Mouse (Mus musculus) 3134 (cell line): ENCODE results near the gene Prm2.
"Not testable (repeated sequence)": the region's sequence is repeated elsewhere in the genome, so short reads cannot be mapped to it uniquely, and the experiment has no call there.

ENCODE experiments used
- DNase-seq: peaks from one replicate; pipeline ENCODE4 v3.0.0-alpha.2; 2011; ENCODE audit warnings: low spot score; ENCODE audit not compliant: insufficient read length; ENCODE audit errors: extremely low read depth

Gene Prm2

DNA sequence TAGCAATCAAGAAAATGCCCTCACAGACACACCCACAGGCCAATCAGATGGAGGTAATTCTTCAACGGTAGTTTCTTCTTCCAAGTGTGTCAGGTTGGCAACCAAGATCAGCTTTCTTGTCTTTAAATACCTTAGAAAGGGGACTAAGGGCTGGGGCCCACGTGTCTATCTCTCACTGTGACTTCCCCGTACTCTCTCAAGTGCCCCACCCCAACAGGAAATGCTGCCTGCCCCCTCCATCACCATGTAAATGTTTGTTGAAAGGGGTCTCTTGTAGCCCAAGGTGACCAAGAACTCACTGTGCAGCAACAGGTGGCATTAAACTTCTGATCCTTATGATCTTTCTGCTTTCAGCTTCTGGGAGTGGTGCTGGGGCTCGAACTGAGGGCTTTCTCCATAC is 17.8 kb upstream of the Prm2 start:
- no peak for DNase-seq

DNA sequence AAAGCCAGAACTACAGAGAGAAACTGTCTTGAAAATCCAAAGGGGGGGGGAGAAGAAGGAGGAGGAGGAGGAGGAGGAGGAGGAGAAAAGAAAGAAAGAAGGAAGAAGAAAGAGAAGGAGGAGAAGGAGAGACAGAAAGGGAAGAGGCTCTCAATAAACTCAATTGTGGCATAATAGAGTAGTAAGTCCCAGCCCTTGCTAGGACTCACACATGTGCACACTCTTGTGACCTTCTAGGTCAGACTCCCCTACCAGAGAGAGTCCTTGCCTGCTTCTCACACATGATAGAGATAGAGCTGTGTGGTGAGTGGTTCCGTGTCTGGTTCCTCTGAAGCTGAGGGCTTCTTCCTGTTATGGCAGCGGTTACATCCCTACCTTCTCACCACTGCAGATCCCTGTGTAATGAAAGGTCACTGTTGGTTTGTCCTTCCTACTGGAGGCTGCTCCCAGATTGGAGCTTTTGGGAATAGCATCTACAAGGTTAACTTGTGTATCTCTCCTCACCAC is 17.0 kb upstream of the Prm2 start, which contains the start of gene Gm11172:
Gene Gm11172 (plus strand): TSS at position 51 of the 507 bp plus-strand sequence.
- no peak for DNase-seq

DNA sequence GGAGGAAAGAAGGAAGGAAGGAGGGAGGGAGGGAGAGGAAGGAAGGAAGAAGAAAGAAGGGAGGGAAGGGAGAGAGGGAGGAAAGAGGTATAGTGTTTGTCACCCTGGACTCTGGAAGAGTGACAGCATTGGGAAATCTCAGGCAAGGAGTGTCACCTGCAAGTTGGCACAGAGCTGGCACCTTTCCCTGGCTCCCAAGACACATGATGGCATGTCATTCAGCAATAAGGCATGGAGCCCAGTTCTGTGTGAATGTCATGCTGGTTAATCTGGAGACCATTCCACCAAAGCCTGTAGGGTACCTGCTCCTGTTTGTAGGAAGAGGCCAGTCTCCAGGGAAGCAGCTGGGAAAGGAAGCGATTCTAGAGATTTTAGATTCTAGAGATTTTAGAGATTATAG is 14.4 kb upstream of the Prm2 start:
- no peak for DNase-seq

GRCm38 (mm10) chr16:10805789-10806527 is 10.0 kb upstream of the Prm2 start, which contains the start of gene Prm1:
Gene Prm1 (minus strand): TSS chr16:10805839.
- no peak for DNase-seq

- DNase-seq = not testable (repeated sequence)
These were observed 6.5 kb upstream of the Prm2 start for GRCm38 (mm10) chr16:10802420-10802819.

- no peak for DNase-seq
These were observed 5.2 kb downstream of the Prm2 start, which contains the start of gene Prm3 for GRCm38 (mm10) chr16:10790702-10791101. Gene Prm3 (minus strand): TSS chr16:10790914.

DNA sequence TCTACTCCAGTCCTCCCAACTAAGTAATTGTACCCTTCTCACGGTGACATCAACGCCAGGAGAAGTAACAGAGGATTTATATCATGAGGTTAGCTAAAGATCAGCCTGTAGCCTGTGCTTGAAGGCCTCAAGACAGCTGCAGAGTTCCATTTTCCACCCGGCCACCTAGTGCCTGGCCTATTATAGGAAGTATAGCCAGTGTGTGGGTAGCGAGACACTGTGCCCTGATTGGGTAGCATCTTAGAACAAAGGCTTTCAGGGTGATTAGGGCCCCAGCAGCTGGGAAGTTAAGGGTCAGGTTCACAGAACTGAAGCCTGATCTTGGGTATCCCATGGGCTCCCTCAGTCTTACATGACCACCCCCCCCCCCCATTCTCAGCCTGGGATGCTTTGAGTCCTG is 7.1 kb downstream of the Prm2 start:
- no peak for DNase-seq

GRCm38 (mm10) chr16:10788271-10788670 is 7.7 kb downstream of the Prm2 start, which contains the start of gene Tnp2:
Gene Tnp2 (minus strand): TSS chr16:10788660.
- DNase-seq = no peak

DNA sequence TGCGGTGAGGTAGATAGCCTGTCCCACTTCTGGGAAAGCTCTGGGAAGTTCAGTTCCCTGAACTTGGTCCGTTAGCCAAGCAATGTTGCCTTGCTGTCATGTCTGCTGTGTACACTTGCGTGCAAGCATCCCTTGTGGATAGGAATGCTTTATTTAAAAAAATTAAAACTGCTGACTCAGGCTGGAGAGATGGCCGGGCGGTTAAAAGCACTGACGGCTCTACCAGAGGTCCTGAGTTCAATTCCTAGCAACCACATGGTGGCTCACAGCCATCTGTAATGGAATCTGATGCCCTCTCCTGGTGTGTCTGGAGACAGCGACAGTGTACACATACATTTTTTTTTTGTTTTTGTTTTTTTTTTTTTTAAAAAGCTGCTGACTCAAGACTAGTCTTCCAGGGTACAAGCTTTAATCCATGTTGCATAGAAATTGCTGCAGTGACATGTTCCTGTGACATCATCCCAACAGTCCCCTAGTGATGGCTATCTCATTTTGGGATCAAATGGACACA is 8.3 kb downstream of the Prm2 start:
- DNase-seq = no peak

DNA sequence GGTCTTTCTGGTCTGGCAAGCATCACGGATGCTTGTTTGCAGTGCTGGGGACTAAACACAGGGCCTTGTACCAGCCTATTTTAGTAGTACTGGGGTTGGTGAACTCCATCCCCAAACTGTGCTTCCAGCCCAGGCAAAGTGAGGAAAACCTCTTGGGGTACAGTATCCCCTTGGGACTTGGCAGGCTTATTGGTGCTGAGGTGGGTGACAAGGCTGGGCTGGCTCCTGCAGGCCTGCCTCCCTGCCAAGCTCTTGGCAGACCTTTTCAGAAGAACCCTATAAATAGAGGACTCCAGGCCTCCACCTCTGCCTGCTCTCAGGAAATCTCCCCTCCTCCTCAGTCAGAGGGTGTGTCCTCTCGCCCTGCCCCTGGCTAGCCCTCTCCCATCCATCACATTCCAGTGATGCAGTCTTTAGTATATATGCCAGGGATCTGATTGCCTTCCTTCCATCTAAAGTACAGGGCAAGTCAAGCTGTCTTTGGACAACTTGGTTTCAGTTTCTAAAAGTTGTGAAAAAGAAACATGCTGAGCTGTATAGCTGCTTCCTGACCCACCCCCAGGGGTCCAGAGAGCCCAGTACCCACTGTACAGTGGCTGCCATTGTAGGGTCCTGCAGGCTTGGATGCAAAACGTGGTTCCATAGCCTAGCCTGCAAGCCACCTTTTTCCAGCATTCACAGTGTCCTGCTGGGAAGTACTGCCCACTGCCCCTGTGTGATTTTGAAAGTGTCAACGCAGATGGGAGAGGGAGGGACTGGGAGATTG is 9.0 kb downstream of the Prm2 start:
- no peak for DNase-seq

- no peak for DNase-seq
These were observed 9.6 kb downstream of the Prm2 start for GRCm38 (mm10) chr16:10786288-10786687.

GRCm38 (mm10) chr16:10785371-10786231 is 10.3 kb downstream of the Prm2 start, which contains the start of gene Socs1:
Gene Socs1 (minus strand): TSS chr16:10785536.
- DNase-seq = peak; percentile 97

DNA sequence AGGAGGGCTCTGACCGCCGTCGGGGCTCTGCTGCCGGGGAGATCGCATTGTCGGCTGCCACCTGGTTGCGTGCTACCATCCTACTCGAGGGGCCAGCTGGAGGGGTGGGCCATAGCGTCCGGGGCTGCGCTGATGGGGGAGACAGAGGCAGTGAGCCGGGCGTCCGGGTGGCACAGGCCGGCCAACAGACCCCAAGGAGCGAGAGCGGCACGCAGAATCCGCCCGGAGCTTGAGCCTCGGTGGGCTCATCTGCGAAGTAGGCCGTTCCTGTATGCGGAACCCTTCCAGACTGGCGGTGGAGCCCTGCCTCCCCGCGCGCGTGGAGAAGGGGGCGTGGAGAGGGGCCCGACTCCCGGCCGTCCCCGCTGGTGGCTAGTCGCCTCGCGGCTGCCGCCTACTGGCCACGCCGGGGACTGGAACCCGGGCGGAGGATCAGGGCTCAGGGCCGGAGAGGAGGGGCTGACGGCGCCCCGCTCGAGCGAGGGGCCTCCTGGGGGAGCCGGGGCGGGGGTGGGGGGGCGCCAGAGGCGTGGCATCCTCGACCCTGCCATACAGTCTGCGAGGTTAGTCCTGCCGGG is 11.1 kb downstream of the Prm2 start:
- peak; percentile 94 for DNase-seq

- DNase-seq = peak; percentile 79
These were observed 11.8 kb downstream of the Prm2 start for GRCm38 (mm10) chr16:10783883-10784792.

GRCm38 (mm10) chr16:10783451-10783850 is 12.5 kb downstream of the Prm2 start:
- no peak for DNase-seq

DNA sequence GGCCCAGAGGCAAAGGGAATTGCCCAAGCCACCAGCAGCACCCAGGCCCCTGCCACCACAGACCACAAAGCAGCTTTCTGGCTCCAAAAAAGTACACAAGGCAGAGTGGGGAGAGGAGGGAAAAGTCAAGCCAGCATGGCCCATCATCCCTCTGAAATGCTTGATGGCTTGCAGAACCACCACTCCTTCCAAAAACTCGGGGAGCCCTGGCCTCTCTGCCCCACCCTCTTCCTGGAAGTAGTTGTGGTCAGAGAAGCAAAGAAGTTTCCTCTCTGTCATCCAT is 12.8 kb downstream of the Prm2 start:
- peak; percentile 84 for DNase-seq

DNA sequence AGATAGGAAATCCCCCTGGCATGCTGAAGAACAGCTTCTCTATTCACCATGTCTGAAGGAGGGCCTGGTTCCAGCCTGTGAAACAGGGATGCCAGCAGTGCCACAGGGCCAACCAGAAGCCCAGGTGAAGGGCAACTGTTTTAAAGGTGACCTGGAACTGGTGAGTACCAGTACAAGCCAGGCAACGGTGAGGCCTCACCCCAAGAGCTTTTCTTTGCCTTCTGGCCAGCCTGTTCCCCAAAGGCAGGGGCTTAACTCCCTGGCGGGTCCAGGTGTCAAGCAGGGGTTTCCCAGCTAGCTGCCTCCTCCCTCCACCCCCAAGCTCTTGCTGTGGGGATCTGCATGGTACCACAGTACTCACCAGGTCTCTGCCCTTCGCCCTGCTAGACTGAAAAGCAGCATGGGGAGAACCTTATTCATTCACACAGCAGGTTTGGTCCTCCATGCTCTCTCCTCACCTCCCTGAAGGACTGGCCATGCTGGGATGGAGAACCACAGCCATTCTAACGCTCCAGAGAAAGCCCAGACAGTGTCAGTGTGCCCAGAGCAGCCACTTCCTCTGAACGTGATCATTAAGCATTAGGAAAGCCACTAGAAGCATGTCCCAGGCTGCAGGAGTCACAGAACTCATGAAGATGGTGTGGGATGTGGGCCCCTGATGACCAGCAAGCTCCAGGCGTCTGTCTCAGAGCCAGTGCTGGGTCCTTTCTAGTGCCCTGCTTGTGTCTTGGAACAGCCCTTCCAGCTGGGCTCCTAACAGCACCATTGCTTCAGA is 13.4 kb downstream of the Prm2 start:
- no peak for DNase-seq

- DNase-seq = peak; percentile 87
These were observed 14.0 kb downstream of the Prm2 start for GRCm38 (mm10) chr16:10781862-10782371.
